Mouse (Mus musculus): ENCODE data around the gene Tlr9. TPM values are rescaled to one million over a fixed set of nuclear protein-coding genes. Genes with fewer than 3 reads are reported as not detected.
A peak's percentile ranks its signal among the peaks of the same experiment; 100 is the strongest.

Gene Tlr9
- polyA plus RNA-seq, 1 experiment from 2014 or later: not detected

DNA sequence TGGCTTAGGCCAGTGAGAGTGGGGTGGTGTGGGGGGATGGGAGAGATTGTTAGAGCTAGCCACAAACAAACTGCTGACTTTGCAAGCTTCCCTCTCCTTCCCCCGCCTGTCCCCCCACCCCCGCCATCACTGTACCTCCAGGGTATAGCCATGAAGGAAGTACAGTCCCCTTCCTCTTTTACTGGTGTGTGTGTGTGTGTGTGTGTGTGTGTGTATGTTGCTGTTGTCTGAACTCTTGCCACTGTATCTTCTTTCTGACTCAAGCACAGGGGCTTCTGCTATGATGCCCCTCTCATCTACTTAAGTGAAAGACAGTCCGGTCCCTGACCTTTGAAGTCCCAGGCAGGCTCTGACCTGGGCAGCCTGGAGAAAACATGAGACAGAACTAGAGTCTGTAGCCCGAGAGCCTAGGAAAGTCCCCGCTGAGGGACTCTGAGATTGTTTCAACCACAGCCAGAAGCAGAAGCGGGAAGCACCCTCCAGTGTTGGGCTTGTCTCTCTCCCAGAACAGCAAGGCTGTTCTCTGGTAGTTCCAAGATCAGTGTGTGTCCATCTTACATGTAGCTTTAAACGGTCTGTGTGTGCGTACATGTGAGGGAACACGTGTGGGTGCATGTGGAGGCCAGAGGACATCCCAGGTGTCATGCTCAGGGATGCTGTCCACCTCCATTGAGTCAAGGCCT lies 7.8 kb downstream of the Tlr9 start:
- Histone ChIP-seq H3K36me3 (peaks cover 32% of the 10 kb centered on the region), H3K27ac (no peak overlapping the region), H3K27me3 (ENCODE audit: insufficient read depth, poor library complexity, severe bottlenecking) (peaks cover 20% of the 10 kb centered on the region), H3K9me3 (no peaks in the 10 kb centered on the region), H3K4me3 (no peak overlapping the region), H3K4me1 (peaks cover 33% of the 10 kb centered on the region)
- WGBS: 78% methylated on average over 9 of the region's 9 CpGs
- no peak for DNase-seq (ENCODE audit: low spot score)

DNA sequence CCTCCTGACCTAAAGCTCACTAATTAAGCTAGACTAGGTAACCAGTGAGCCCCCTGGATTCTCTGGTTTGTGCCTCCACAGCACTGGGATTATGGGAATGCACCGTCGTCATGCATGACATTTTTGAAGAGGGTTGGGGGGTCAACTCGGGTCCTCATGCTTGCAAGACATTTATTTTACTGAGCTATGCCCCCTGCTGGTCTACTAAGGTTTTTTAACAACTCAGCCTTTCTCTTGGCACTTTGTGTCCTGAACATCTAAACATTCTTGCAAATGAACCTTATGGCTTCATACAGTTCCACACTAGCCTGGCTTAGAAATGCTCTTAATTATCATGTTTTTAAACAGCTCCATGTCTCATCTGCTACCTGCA lies 8.3 kb downstream of the Tlr9 start:
- H3K9me3 ChIP-seq: no peaks in the 10 kb centered on the region
- H3K27ac ChIP-seq: no peak overlapping the region
- peaks cover 34% of the 10 kb centered on the region for H3K4me1 ChIP-seq
- H3K36me3 ChIP-seq: peaks cover 37% of the 10 kb centered on the region
- H3K4me3 ChIP-seq: no peak overlapping the region
- WGBS: 55% methylated on average over 3 of the region's 3 CpGs
- no peak for DNase-seq (ENCODE audit: low spot score)
- H3K27me3 ChIP-seq (ENCODE audit: insufficient read depth, poor library complexity, severe bottlenecking): peaks cover 15% of the 10 kb centered on the region

GRCm38 (mm10) chr9:106231220-106231619 lies 8.8 kb downstream of the Tlr9 start:
- Histone ChIP-seq H3K27ac (0 out of 2 replicates have a peak overlapping the region, but pooled peaks have one; percentile 10), H3K4me1 (peaks cover 29% of the 10 kb centered on the region), H3K36me3 (peaks cover 41% of the 10 kb centered on the region), H3K27me3 (ENCODE audit: insufficient read depth, poor library complexity, severe bottlenecking) (peaks cover 10% of the 10 kb centered on the region; the same call in 1 of the 2 replicates), H3K9me3 (no peaks in the 10 kb centered on the region), H3K4me3 (no peak overlapping the region)
- 62% methylated on average over 7 of the region's 7 CpGs for WGBS
- no peak for DNase-seq (ENCODE audit: low spot score)

GRCm38 (mm10) chr9:106231816-106232215 lies 9.4 kb downstream of the Tlr9 start:
- peaks cover 23% of the 10 kb centered on the region for H3K4me1 ChIP-seq
- H3K36me3 ChIP-seq: peaks cover 47% of the 10 kb centered on the region
- DNase-seq (ENCODE audit: low spot score): no peak
- H3K27me3 ChIP-seq (ENCODE audit: insufficient read depth, poor library complexity, severe bottlenecking): peaks cover 5% of the 10 kb centered on the region; the same call in 1 of the 2 replicates
- 74% methylated on average over 4 of the region's 4 CpGs for WGBS
- no peak overlapping the region for H3K27ac ChIP-seq
- H3K9me3 ChIP-seq: no peaks in the 10 kb centered on the region
- H3K4me3 ChIP-seq: no peak overlapping the region

DNA sequence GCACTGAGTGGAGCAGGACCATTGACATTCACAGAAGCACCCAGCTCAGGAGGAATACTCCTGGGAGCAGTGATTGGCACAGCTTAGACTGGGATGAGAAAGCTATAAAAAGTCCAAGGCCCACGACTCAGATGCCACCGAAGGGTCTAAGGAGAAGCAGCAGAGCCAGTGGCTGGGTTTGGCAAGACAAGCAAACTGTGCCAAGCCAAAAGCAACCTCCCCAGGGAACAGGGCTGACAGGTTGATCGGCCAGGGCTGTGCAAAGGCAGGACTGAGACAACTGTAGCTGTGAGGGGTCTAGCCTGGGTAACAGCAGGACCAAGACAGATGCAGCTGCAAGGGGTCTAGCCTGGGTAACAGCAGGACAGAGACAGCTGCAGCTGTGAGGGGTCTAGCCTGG lies 10.6 kb downstream of the Tlr9 start:
- no peaks in the 10 kb centered on the region for H3K27me3 ChIP-seq (ENCODE audit: insufficient read depth, poor library complexity, severe bottlenecking)
- 88% methylated on average over 3 of the region's 3 CpGs for WGBS
- peaks cover 58% of the 10 kb centered on the region for H3K36me3 ChIP-seq
- no peaks in the 10 kb centered on the region for H3K9me3 ChIP-seq
- H3K27ac ChIP-seq: no peak overlapping the region
- DNase-seq (ENCODE audit: low spot score): no peak
- no peak overlapping the region for H3K4me3 ChIP-seq
- peaks cover 21% of the 10 kb centered on the region for H3K4me1 ChIP-seq

- H3K4me1 ChIP-seq: peaks cover 18% of the 10 kb centered on the region
- no peaks in the 10 kb centered on the region for H3K27me3 ChIP-seq (ENCODE audit: insufficient read depth, poor library complexity, severe bottlenecking)
- no peak overlapping the region for H3K4me3 ChIP-seq
- DNase-seq (ENCODE audit: low spot score): no peak
- no peaks in the 10 kb centered on the region for H3K9me3 ChIP-seq
- peaks cover 68% of the 10 kb centered on the region for H3K36me3 ChIP-seq
- 83% methylated on average over 6 of the region's 6 CpGs for WGBS
- no peak overlapping the region for H3K27ac ChIP-seq
Observed at GRCm38 (mm10) chr9:106233953-106234352, 11.6 kb downstream of the Tlr9 start.

GRCm38 (mm10) chr9:106235194-106235830 lies 12.9 kb downstream of the Tlr9 start:
- Histone ChIP-seq H3K27me3 (ENCODE audit: insufficient read depth, poor library complexity, severe bottlenecking) (no peaks in the 10 kb centered on the region), H3K4me3 (no peak overlapping the region), H3K4me1 (peaks cover 18% of the 10 kb centered on the region), H3K36me3 (peaks cover 80% of the 10 kb centered on the region), H3K27ac (peak overlapping the region; percentile 42; the same call in 1 of the 2 replicates), H3K9me3 (no peaks in the 10 kb centered on the region)
- whole genome bisulfite sequencing: 87% methylated on average over 23 of the region's 23 CpGs
- DNase-seq (ENCODE audit: low spot score): no peak

DNA sequence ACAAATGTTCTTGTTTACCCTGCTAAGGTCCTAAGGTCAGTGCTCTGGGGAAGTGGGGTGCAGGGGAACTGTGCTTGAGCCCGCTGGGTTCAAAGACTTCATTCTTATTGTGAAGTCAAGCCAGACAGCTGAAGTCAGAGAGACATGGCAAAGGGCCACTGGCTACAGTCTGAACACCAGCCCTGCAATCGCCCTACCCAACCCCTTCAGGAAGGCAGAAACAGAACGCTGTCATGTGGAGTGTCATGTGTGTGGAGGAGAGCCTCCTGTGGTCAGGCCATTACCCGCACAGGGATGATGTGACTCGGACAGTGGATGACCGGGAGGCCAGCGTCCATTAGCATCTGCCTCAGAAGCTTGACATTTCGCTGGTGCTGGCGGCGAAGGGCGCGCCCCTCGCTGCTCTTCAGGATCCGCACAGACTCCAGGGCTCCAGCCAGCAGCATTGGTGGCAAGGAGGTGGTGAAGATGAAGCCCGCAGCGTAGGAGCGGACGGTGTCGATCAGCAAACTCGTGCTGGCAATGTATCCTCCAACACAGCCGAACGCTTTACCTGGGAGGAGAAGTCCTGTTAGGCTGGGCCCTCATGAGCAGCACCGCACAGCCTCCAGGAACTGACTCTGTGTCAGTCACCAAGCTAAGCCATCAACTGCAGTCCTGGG lies 13.9 kb downstream of the Tlr9 start:
- H3K9me3 ChIP-seq: no peaks in the 10 kb centered on the region
- H3K27ac ChIP-seq: no peak overlapping the region
- H3K4me1 ChIP-seq: peaks cover 18% of the 10 kb centered on the region
- 89% methylated on average over 23 of the region's 23 CpGs for WGBS
- no peak for DNase-seq (ENCODE audit: low spot score)
- no peaks in the 10 kb centered on the region for H3K27me3 ChIP-seq (ENCODE audit: insufficient read depth, poor library complexity, severe bottlenecking)
- H3K36me3 ChIP-seq: peaks cover 90% of the 10 kb centered on the region
- H3K4me3 ChIP-seq: no peak overlapping the region

DNA sequence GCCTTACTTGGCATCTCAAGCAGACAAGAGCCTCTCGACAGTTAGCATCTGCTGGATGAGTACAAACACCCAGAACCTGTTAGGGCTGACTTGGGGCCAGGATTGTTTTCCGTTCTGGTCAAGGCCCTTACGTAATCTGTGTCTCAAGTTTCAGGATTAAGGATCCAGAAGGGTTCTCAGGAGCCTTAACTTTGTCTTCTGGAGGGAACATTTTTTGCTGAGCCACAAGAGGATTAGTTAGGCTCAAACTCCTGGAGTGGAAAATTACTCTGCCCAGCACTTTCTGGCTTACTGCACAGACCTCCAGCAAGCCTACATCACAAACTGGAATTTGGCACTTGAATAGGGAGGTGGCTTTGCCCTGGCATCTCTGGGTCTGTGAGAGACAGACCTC lies 14.4 kb downstream of the Tlr9 start:
- H3K4me3 ChIP-seq: no peak overlapping the region
- WGBS: 80% methylated on average over 3 of the region's 3 CpGs
- DNase-seq (ENCODE audit: low spot score): no peak
- H3K27ac ChIP-seq: no peak overlapping the region
- H3K36me3 ChIP-seq: peaks cover 95% of the 10 kb centered on the region
- peaks cover 16% of the 10 kb centered on the region for H3K4me1 ChIP-seq
- no peaks in the 10 kb centered on the region for H3K9me3 ChIP-seq
- H3K27me3 ChIP-seq (ENCODE audit: insufficient read depth, poor library complexity, severe bottlenecking): no peaks in the 10 kb centered on the region

DNA sequence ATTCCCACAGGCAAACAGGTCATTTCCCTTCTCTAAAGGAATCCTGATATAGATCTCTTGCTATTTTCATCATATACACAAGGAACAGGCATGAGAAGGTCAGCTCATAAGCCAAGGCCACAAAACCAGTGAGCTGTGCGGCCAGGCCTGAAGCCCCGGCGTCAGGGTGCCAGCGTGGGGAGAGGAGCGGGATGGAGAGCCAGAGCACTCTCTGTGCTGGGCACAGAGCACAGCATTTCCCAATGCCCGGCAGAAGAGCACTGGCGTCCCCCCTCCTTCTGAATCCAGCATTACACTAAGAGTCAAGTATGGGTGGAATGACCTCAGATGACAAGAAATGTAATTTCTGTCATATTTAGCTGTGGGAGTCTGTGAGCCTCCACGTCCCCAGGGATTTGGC lies 15.0 kb downstream of the Tlr9 start:
- Histone ChIP-seq H3K4me1 (peaks cover 14% of the 10 kb centered on the region), H3K27ac (no peak overlapping the region), H3K27me3 (ENCODE audit: insufficient read depth, poor library complexity, severe bottlenecking) (no peaks in the 10 kb centered on the region), H3K9me3 (no peaks in the 10 kb centered on the region), H3K4me3 (no peak overlapping the region), H3K36me3 (peaks cover 96% of the 10 kb centered on the region)
- no peak for DNase-seq (ENCODE audit: low spot score)
- 85% methylated on average over 8 of the region's 8 CpGs for WGBS

DNA sequence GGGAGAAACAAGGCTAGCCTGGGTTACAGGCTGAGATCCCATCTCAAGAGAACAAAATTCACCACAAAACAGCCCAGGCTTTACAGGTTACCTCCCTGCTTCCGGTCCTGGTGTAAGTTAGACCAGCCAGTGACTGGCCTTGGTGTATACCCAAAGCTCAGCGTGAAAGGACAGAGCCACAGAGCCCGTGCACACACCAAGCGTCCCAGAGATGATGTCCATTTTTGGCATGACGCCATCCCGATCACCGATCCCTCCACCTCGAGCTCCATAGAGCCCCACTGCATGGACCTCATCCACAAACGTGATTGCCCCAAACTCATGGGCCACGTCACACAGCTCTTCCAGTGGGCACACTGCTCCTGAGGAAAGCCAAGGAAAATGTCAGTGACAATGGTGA lies 15.5 kb downstream of the Tlr9 start:
- DNase-seq (ENCODE audit: low spot score): no peak
- peaks cover 97% of the 10 kb centered on the region for H3K36me3 ChIP-seq
- H3K4me1 ChIP-seq: peaks cover 18% of the 10 kb centered on the region
- no peak overlapping the region for H3K4me3 ChIP-seq
- no peaks in the 10 kb centered on the region for H3K9me3 ChIP-seq
- no peaks in the 10 kb centered on the region for H3K27me3 ChIP-seq (ENCODE audit: insufficient read depth, poor library complexity, severe bottlenecking)
- no peak overlapping the region for H3K27ac ChIP-seq
- 95% methylated on average over 10 of the region's 10 CpGs for WGBS

- no peaks in the 10 kb centered on the region for H3K9me3 ChIP-seq
- H3K4me3 ChIP-seq: no peak overlapping the region
- H3K27ac ChIP-seq: no peak overlapping the region
- H3K4me1 ChIP-seq: peaks cover 17% of the 10 kb centered on the region
- DNase-seq (ENCODE audit: low spot score): no peak
- H3K27me3 ChIP-seq (ENCODE audit: insufficient read depth, poor library complexity, severe bottlenecking): no peaks in the 10 kb centered on the region
- peaks cover 70% of the 10 kb centered on the region for H3K36me3 ChIP-seq
- WGBS: 87% methylated on average over 10 of the region's 10 CpGs
Observed at GRCm38 (mm10) chr9:106241541-106242164, 19.3 kb downstream of the Tlr9 start.
